25 mouse cellular contexts compared by ENCODE assay signal in genomic region chrX:53271628-53272027, GRCm38 (mm10). TPM values are rescaled to one million over a fixed set of nuclear protein-coding genes. Genes with fewer than 3 reads are reported as not detected.
DNase-seq lines count a peak whose midpoint lies in the region; ATAC-seq and TF ChIP-seq lines count a peak whose summit lies in the region.
"Not testable (repeated sequence)": the region's sequence is repeated elsewhere in the genome, so short reads cannot be mapped to it uniquely, and the experiment has no call there.
"Had no signal": no experiment of that assay in that cellular context is flagged by ENCODE, and none has a peak within 500 bp of the region (broad histone marks: within the 10 kb centered on the region; RNA-seq: fewer than 3 reads in every experiment).

No protein-coding gene starts in this region.

- H3K4me2 ChIP-seq in lung, embryonic 14.5 days, result not testable (repeated sequence)

- H3K9ac ChIP-seq in lung, embryonic 14.5 days, result not testable (repeated sequence)

- H3K36me3 ChIP-seq in lung, embryonic 14.5 days (ENCODE audit: insufficient read depth), result not testable (repeated sequence)

- H3K9me3 ChIP-seq in lung, embryonic 14.5 days (ENCODE audit: low read depth, low read length), result not testable (repeated sequence)

- not testable (repeated sequence) for ATAC-seq in lung, embryonic 14.5 days (ENCODE audit: insufficient read depth)

- 80% methylated on average over 3 of the region's 3 CpGs for WGBS in lung, embryonic 14.5 days

- H3K4me1 ChIP-seq in lung, embryonic 14.5 days (ENCODE audit: insufficient read depth), result not testable (repeated sequence)

- H3K4me3 ChIP-seq in lung, embryonic 14.5 days (ENCODE audit: low read depth, low read length), result not testable (repeated sequence)

- peak; percentile 47 for DNase-seq in adrenal gland, postnatal 10 days
- peak; percentile 52 for DNase-seq in embryo, embryonic 10.5 days (ENCODE audit: low spot score)
- DNase-seq in gastrocnemius, postnatal 10 days, result peak; percentile 36
- peak; percentile 13 to 42 for DNase-seq in gastrocnemius, postnatal 4 days (ENCODE audit: low spot score in 2 of 2)
- DNase-seq in kidney, postnatal 10 days, result peak; percentile 9
- peak; percentile 10 for DNase-seq in lung, embryonic 14.5 days
- peak; percentile 47 for DNase-seq in testis, postnatal 10 days (ENCODE audit: low spot score)

- H3K27ac ChIP-seq in lung, embryonic 14.5 days (ENCODE audit: low read depth), result not testable (repeated sequence)

- not testable (repeated sequence) for TF ChIP-seq CTCF in lung, embryonic 14.5 days (IDR thresholded peaks at IDR 0.05; ENCODE audit: low read depth)

- not testable (repeated sequence) for H3K27me3 ChIP-seq in lung, embryonic 14.5 days (ENCODE audit: insufficient read depth, low read length)

RNA-seq across cellular contexts. Expression of gene Fam122c, which starts 1.6 kb away (rescaled TPM):
- not detected for total RNA-seq in adrenal gland, postnatal 10 days (2021)
- total RNA-seq in gastrocnemius, postnatal 10 days (2021), result not detected
- not detected for total RNA-seq in gastrocnemius, postnatal 4 days (2021)
- not detected in 2 replicates for polyA plus RNA-seq in lung, embryonic 14.5 days (2014; fragmentation: Nextera tagmentation; extraction: Ambion mirVana)
- total RNA-seq: adrenal gland, adult 18-20 months; adrenal gland, adult 8-10 months; adrenal gland, postnatal 25 days; adrenal gland, postnatal 4 days; CH12.LX; forebrain, postnatal 0 days; G1E had no signal
- polyA plus RNA-seq: activated CD4-positive, CD25-positive, alpha-beta regulatory T cell, adult 4 months; brain, embryonic 14.5 days; CD4-positive, CD25-positive, alpha-beta regulatory T cell, adult 4 months; cortical plate, adult 2 months; embryonic facial prominence, embryonic 10.5 days; embryonic facial prominence, embryonic 12.5 days; embryonic facial prominence, embryonic 14.5 days; forebrain, embryonic 11.5 days; forebrain, embryonic 13.5 days; forebrain, embryonic 15.5 days; forebrain, postnatal 0 days; G1E; Patski had no signal

RNA-seq across cellular contexts. Expression of gene Fam122b, which starts 2.0 kb away (rescaled TPM):
- total RNA-seq in adrenal gland, postnatal 10 days (2021), result 10 to 100 TPM in 1 of 2 experiments, 1 to 10 TPM in 1; 8.2 to 15.1 TPM
- total RNA-seq in gastrocnemius, postnatal 10 days (2021), result 1 to 10 TPM; 3.2 to 5.8 TPM
- total RNA-seq in gastrocnemius, postnatal 4 days (2021), result 10 to 100 TPM; 15.6 to 24.5 TPM
- 15.9 and 16.1 TPM in 2 replicates for polyA plus RNA-seq in lung, embryonic 14.5 days (2014; fragmentation: Nextera tagmentation; extraction: Ambion mirVana)

RNA-seq across cellular contexts. Expression of gene Plac1, which starts 31.7 kb away (rescaled TPM):
- not detected for total RNA-seq in adrenal gland, postnatal 10 days (2021)
- total RNA-seq in gastrocnemius, postnatal 10 days (2021), result under 1 TPM in 1 of 2 experiments, not detected in 1; 0.34 TPM
- total RNA-seq in gastrocnemius, postnatal 4 days (2021), result 1 to 10 TPM; 1.1 to 1.4 TPM
- polyA plus RNA-seq in lung, embryonic 14.5 days (2014; fragmentation: Nextera tagmentation; extraction: Ambion mirVana), result 9.4 and 9.7 TPM in 2 replicates
- total RNA-seq: adrenal gland, adult 18-20 months; adrenal gland, adult 8-10 months; adrenal gland, postnatal 25 days; CH12.LX; forebrain, postnatal 0 days; G1E had no signal
- polyA plus RNA-seq: activated CD4-positive, CD25-positive, alpha-beta regulatory T cell, adult 4 months; CD4-positive, CD25-positive, alpha-beta regulatory T cell, adult 4 months; cortical plate, adult 2 months; forebrain, postnatal 0 days; G1E had no signal
